7 mouse cellular contexts compared by ENCODE assay signal in genomic region chr9:122120089-122120488, GRCm38 (mm10). TPM values are rescaled to one million over a fixed set of nuclear protein-coding genes. Genes with fewer than 3 reads are reported as not detected.
A peak's percentile ranks its signal among the peaks of the same experiment; 100 is the strongest.
DNase-seq lines count a peak whose midpoint lies in the region; ATAC-seq and TF ChIP-seq lines count a peak whose summit lies in the region.

No protein-coding gene starts in this region.

- peak; percentile 84 for TF ChIP-seq CTCF in liver, embryonic 14.5 days (IDR thresholded peaks at IDR 0.05; ENCODE audit: low read depth)

- H3K27me3 ChIP-seq in embryonic facial prominence, embryonic 11.5 days (ENCODE audit: control insufficient read depth, insufficient read depth, low read length), result no peaks in the 10 kb centered on the region
- no peaks in the 10 kb centered on the region for H3K27me3 ChIP-seq in hindbrain, embryonic 12.5 days
- H3K27me3 ChIP-seq in liver, embryonic 14.5 days (ENCODE audit: control insufficient read depth, insufficient read depth, low read length), result no peaks in the 10 kb centered on the region
- no peaks in the 10 kb centered on the region for H3K27me3 ChIP-seq in splenic B cell, adult 2 months (ENCODE audit: control insufficient read depth, insufficient read depth, low read length, poor library complexity, severe bottlenecking)

- H3K4me2 ChIP-seq in embryonic facial prominence, embryonic 11.5 days (ENCODE audit: low read depth, low read length), result no peak overlapping the region
- H3K4me2 ChIP-seq in hindbrain, embryonic 12.5 days (replicated peaks), result no peak overlapping the region
- peak overlapping the region; percentile 91 for H3K4me2 ChIP-seq in liver, embryonic 14.5 days (ENCODE audit: low read depth)

- 48% methylated on average over 3 of the region's 3 CpGs for WGBS in embryonic facial prominence, embryonic 11.5 days
- 37% methylated on average over 3 of the region's 3 CpGs for WGBS in hindbrain, embryonic 12.5 days
- WGBS in liver, embryonic 14.5 days (ENCODE audit: insufficient replicate concordance), result 52% methylated on average over 3 of the region's 3 CpGs

- no peak overlapping the region for H3K9ac ChIP-seq in embryonic facial prominence, embryonic 11.5 days (replicated peaks; ENCODE audit: low read length)
- H3K9ac ChIP-seq in hindbrain, embryonic 12.5 days, result 0 out of 2 replicates have a peak overlapping the region, but pooled peaks have one; percentile 5
- H3K9ac ChIP-seq in liver, embryonic 14.5 days (replicated peaks), result 0 out of 2 replicates have a peak overlapping the region, but pooled peaks have one; percentile 13

- no peaks in the 10 kb centered on the region for H3K36me3 ChIP-seq in embryonic facial prominence, embryonic 11.5 days (replicated peaks; ENCODE audit: control insufficient read depth, insufficient read depth, low read depth, low read length)
- H3K36me3 ChIP-seq in hindbrain, embryonic 12.5 days, result no peaks in the 10 kb centered on the region
- H3K36me3 ChIP-seq in liver, embryonic 14.5 days (replicated peaks; ENCODE audit: control insufficient read depth, insufficient read depth, low read depth), result no peaks in the 10 kb centered on the region
- no peaks in the 10 kb centered on the region for H3K36me3 ChIP-seq in splenic B cell, adult 2 months (ENCODE audit: control insufficient read depth, insufficient read depth, low read length, poor library complexity, severe bottlenecking)

- H3K4me3 ChIP-seq in embryonic facial prominence, embryonic 11.5 days (ENCODE audit: low read depth, low read length), result no peak overlapping the region
- no peak overlapping the region for H3K4me3 ChIP-seq in hindbrain, embryonic 12.5 days
- H3K4me3 ChIP-seq in liver, embryonic 14.5 days (ENCODE audit: insufficient read depth in 1 of 2, low read depth in 2 of 2, low read length in 2 of 2), result no peak overlapping the region

- no peak for ATAC-seq in embryonic facial prominence, embryonic 11.5 days (replicated peaks; ENCODE audit: insufficient number of reproducible peaks, low FRiP score, low TSS enrichment, low read depth)
- no peak for ATAC-seq in hindbrain, embryonic 12.5 days (ENCODE audit: low FRiP score)
- no peak for ATAC-seq in liver, embryonic 14.5 days (ENCODE audit: insufficient read depth)

- H3K27ac ChIP-seq in embryonic facial prominence, embryonic 11.5 days (replicated peaks; ENCODE audit: low read depth, low read length), result no peak overlapping the region
- H3K27ac ChIP-seq in hindbrain, embryonic 12.5 days, result no peak overlapping the region
- H3K27ac ChIP-seq in liver, embryonic 14.5 days, result no peak overlapping the region

- no peak for TF ChIP-seq EP300 in liver, embryonic 14.5 days (IDR thresholded peaks at IDR 0.05; ENCODE audit: low read depth)

- DNase-seq in urinary bladder, postnatal 14 days (ENCODE audit: low spot score), result peak; percentile 68
- no peak for DNase-seq in urinary bladder, adult 2 months (ENCODE audit: low spot score)
- DNase-seq in adrenal gland, postnatal 25 days, result peak; percentile 43
- peak; percentile 70 for DNase-seq in embryonic facial prominence, embryonic 11.5 days (ENCODE audit: low spot score)
- no peak for DNase-seq in liver, embryonic 14.5 days (ENCODE audit: low read depth in 3 of 3, low spot score in 3 of 3)
- peak; percentile 56 for DNase-seq in splenic B cell, adult 2 months (ENCODE audit: low read depth, low spot score)

- H3K4me1 ChIP-seq in embryonic facial prominence, embryonic 11.5 days (ENCODE audit: control insufficient read depth, insufficient read depth, low read length), result peaks cover 3% of the 10 kb centered on the region; the same call in 1 of the 2 replicates
- peaks cover 8% of the 10 kb centered on the region for H3K4me1 ChIP-seq in hindbrain, embryonic 12.5 days
- H3K4me1 ChIP-seq in liver, embryonic 14.5 days (replicated peaks; ENCODE audit: control insufficient read depth in 2 of 2, insufficient read depth in 2 of 2, low read length in 1 of 2), result peaks cover 12 to 27% of the 10 kb centered on the region in 2 experiments

- no peaks in the 10 kb centered on the region for H3K9me3 ChIP-seq in embryonic facial prominence, embryonic 11.5 days (replicated peaks; ENCODE audit: control insufficient read depth, low read length)
- no peaks in the 10 kb centered on the region for H3K9me3 ChIP-seq in hindbrain, embryonic 12.5 days (replicated peaks)
- no peaks in the 10 kb centered on the region for H3K9me3 ChIP-seq in liver, embryonic 14.5 days (ENCODE audit: control insufficient read depth, low read length)

RNA-seq across cellular contexts. Expression of gene Snrk, which starts 3.0 kb away (rescaled TPM):
- 60.3 and 72.1 TPM in 2 replicates for polyA plus RNA-seq in urinary bladder, adult 2 months (2012; rRNA removed)
- 177 and 190 TPM in 2 replicates for total RNA-seq in adrenal gland, postnatal 25 days (2021)
- polyA plus RNA-seq in embryonic facial prominence, embryonic 11.5 days (2014; fragmentation: Nextera tagmentation; extraction: Ambion mirVana), result 23.2 and 26.3 TPM in 2 replicates
- 55.7 and 57.8 TPM in 2 replicates for polyA plus RNA-seq in hindbrain, embryonic 12.5 days (2016; fragmentation: Nextera tagmentation; extraction: Ambion mirVana)
- 9.9 and 12.9 TPM in 2 replicates for polyA plus RNA-seq in liver, embryonic 14.5 days (2012; rRNA removed)
- 10.4 and 12.3 TPM in 2 replicates for polyA plus RNA-seq in liver, embryonic 14.5 days (2014; fragmentation: Nextera tagmentation; extraction: Ambion mirVana)

Comparison
In these comparisons a context has a peak if more than half of its experiments do, and no peak if none do; other contexts are left out.
1. DNase-seq: peak in urinary bladder, postnatal 14 days (single experiment), adrenal gland, postnatal 25 days (single experiment), embryonic facial prominence, embryonic 11.5 days (single experiment) and splenic B cell, adult 2 months (single experiment); none in urinary bladder, adult 2 months (single experiment) and liver, embryonic 14.5 days (0 of 3).